Mouse (Mus musculus) limb, embryonic 10.5 days (tissue): ENCODE measurements around the gene Rcn1. TPM values are rescaled to one million over a fixed set of nuclear protein-coding genes. Genes with fewer than 3 reads are reported as not detected.

ENCODE experiments used
- DNase-seq: peaks from one replicate; pipeline ENCODE4 v3.0.0-alpha.2; 2017; ENCODE audit warnings: low spot score
- H3K27ac ChIP-seq: fragments of 300-500 bp; sonication (generic); 2 replicates; pipeline ENCODE4 v1.5.1; 2016; ENCODE audit warnings: mild to moderate bottlenecking
- H3K27me3 ChIP-seq: fragments of 300-500 bp; sonication (generic); 2 replicates; pipeline ENCODE4 v1.6.1; 2016; ENCODE audit warnings: low read depth, mild to moderate bottlenecking; ENCODE audit not compliant: poor library complexity, severe bottlenecking
- H3K36me3 ChIP-seq: fragments of 300-500 bp; sonication (generic); 2 replicates; pipeline ENCODE4 v1.6.1; 2016; ENCODE audit warnings: mild to moderate bottlenecking, moderate library complexity
- H3K4me1 ChIP-seq: fragments of 300-500 bp; sonication (generic); 2 replicates; pipeline ENCODE4 v1.6.1; 2016
- H3K4me3 ChIP-seq: fragments of 300-500 bp; sonication (generic); 2 replicates; pipeline ENCODE4 v1.5.1; 2016; ENCODE audit warnings: mild to moderate bottlenecking, moderate library complexity
- H3K9me3 ChIP-seq: fragments of 300-500 bp; sonication (generic); replicated peaks from 2 replicates; pipeline ENCODE4 v1.6.1; 2016; ENCODE audit warnings: mild to moderate bottlenecking
- WGBS: fragments of 180-500 bp; shearing (Covaris S2); methylation state at CpG from one replicate; pipeline ENCODE4 v1.1.7; 2016; 5-methylcytosine and 5-hydroxymethylcytosine counted together
- polyA plus RNA-seq: library from polyadenylated mRNA; unstranded; fragments of >200 nt; fragmentation: Nextera tagmentation; extraction: Ambion mirVana; gene quantifications from 2 replicates; pipeline ENCODE4 v1.2.1, GENCODE M21; 2016

Gene Rcn1
- polyA plus RNA-seq, 1 experiment from 2014 or later, result 116 TPM

DNA sequence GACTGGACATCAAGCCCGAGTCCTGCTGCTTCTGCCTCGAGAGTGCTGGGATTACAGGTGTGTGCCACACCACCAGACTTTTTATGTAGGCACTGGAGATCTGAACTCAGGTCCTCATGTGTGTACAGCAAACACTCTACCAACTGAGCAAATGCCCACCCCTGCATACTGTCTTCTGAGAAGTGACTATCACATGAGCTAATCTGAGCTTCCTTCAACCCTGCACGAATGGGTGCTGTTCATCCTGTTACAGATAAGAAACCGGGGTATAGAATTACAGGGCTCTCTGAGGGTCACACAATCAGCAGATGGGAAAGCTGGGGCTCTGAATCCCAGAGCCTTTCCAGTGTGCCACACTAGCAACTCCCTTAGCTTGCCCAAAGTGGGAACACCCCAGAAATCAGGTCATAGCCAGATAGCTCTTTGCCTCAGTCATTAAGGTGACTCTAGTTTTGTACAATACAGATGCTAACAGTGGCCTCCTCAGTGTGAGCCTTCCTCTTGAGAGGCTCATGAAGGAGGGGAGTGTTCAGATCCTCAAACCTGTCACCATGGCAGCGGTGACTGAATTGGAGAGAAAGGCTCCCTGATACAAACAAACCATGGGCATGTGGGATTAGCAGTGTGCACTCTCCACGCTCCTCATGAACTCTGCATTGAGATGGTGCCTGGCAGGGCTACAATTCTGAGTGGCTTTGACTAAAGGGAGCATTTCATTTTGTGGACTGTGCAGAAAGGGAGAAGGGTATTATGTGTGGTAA is 8.3 kb downstream of the Rcn1 start:
- H3K4me3 ChIP-seq, result no peak overlapping the region
- no peaks in the 10 kb centered on the region for H3K27me3 ChIP-seq
- DNase-seq, result no peak
- no peaks in the 10 kb centered on the region for H3K4me1 ChIP-seq
- no peaks in the 10 kb centered on the region for H3K9me3 ChIP-seq
- H3K27ac ChIP-seq, result no peak overlapping the region
- WGBS, result 86% methylated on average over 6 of the region's 6 CpGs
- H3K36me3 ChIP-seq, result peaks cover 98% of the 10 kb centered on the region

DNA sequence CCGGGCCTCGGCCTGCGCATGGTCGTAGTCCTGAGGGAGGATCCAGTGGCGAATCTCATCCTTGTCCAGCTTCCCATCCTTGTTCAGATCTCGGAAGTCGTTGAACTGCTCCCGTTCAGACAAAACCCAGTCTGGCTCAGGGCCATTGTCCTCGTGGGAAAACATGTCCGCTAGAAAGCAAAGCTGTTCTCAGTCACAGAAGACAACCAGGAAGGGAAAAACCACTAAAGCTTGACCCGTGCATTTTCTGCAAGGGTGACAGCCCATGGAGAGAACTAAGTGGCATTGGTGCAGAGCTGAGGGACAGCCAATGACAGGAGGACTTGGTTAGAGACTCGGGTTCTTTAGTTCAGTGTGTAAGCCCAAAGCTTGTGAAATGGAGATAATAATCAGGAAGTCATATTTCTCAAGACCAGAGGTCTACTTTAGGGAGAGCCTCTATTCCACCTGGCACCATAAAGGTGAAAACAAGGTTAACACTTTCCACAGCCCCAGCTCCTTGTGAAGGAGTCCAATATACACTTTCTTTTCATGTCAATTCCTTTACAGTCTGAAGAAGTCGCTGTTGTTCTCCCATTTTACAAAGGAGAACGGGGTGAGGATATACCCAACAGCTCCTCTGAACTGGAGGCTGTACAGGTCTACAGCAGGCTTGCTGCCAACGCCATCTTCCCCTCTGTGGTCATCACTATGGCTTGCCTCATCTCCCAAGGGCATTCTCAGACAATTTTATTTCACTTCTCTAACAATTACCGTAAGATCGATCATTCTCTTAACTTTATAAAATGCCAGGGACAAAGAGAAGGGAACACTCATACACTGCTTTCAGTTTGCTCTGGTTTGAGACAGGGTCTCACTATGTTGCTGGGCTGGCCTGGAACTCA is 9.9 kb downstream of the Rcn1 start:
- H3K27ac ChIP-seq, result no peak overlapping the region
- H3K4me1 ChIP-seq, result no peaks in the 10 kb centered on the region
- no peaks in the 10 kb centered on the region for H3K9me3 ChIP-seq
- H3K4me3 ChIP-seq, result no peak overlapping the region
- 94% methylated on average over 17 of the region's 17 CpGs for WGBS
- H3K36me3 ChIP-seq, result peaks cover 99% of the 10 kb centered on the region
- no peak for DNase-seq
- H3K27me3 ChIP-seq, result no peaks in the 10 kb centered on the region

DNA sequence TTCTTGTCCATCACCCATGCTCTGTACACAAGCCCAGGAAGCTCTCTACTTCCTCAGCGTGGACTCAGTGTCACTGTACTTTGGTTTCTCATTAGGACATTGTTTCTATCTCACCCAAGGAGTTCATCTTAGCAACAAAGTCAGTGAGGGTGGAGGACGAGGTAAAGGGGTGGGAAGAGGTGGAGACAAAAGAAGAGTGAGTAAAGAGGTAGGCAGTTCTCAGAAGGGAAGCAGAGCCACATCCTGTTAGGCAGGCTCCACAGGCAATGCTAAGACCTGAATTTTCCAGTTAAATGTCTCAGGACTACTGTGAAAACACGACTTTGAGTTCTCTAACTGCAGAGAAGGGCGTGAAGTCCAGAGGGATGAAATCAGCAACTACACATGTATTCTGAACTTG is 12.7 kb downstream of the Rcn1 start:
- 89% methylated on average over 4 of the region's 4 CpGs for WGBS
- Histone ChIP-seq H3K27me3 (no peaks in the 10 kb centered on the region), H3K27ac (no peak overlapping the region), H3K4me1 (no peaks in the 10 kb centered on the region), H3K36me3 (peaks cover 72% of the 10 kb centered on the region), H3K9me3 (no peaks in the 10 kb centered on the region), H3K4me3 (no peak overlapping the region)
- no peak for DNase-seq

DNA sequence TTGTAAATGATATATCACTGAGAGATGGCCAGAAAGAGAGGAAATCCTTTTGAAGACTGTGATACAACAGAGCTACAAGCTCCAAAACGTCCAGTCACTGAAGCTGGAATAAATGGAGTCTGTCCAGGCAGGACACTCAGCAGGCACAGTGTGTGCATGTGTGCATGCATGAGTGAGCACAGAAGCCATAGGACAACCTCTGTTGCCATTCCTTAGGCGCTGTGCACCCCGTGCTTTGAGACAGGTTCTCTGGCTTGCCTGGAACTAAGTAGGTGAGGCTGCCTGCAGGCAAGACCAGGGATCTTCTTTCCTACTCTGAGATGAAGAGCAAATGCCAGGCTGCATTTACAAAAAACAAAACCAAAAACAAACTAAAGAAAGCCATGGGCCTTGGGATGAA is 14.1 kb downstream of the Rcn1 start:
- Histone ChIP-seq H3K36me3 (peaks cover 58% of the 10 kb centered on the region), H3K4me3 (no peak overlapping the region), H3K9me3 (no peaks in the 10 kb centered on the region), H3K27me3 (no peaks in the 10 kb centered on the region), H3K27ac (no peak overlapping the region), H3K4me1 (no peaks in the 10 kb centered on the region)
- DNase-seq, result no peak
- WGBS, result 88% methylated on average over 3 of the region's 3 CpGs

DNA sequence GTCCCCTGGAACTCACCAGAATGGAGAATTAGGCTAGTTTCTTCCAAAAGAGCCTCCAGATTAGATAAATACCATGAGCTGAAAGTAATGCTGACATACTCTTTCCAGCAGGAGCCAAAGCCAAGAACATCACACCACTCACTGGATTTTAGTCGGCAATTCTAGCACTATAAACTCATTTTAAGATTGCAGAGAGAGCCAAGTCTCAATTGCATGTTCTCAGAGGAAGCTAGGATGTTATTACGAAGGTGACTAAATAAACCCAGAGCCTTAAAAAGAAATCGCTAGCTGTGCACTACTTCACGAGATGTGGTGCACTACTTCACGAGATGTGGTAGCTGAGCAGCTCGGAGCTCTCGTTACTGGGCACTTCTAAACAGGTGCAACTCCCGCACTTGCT is 16.1 kb downstream of the Rcn1 start:
- Histone ChIP-seq H3K36me3 (peaks cover 39% of the 10 kb centered on the region), H3K27ac (no peak overlapping the region), H3K4me3 (no peak overlapping the region), H3K27me3 (no peaks in the 10 kb centered on the region), H3K4me1 (no peaks in the 10 kb centered on the region), H3K9me3 (no peaks in the 10 kb centered on the region)
- WGBS, result 89% methylated on average over 8 of the region's 8 CpGs
- DNase-seq, result no peak

DNA sequence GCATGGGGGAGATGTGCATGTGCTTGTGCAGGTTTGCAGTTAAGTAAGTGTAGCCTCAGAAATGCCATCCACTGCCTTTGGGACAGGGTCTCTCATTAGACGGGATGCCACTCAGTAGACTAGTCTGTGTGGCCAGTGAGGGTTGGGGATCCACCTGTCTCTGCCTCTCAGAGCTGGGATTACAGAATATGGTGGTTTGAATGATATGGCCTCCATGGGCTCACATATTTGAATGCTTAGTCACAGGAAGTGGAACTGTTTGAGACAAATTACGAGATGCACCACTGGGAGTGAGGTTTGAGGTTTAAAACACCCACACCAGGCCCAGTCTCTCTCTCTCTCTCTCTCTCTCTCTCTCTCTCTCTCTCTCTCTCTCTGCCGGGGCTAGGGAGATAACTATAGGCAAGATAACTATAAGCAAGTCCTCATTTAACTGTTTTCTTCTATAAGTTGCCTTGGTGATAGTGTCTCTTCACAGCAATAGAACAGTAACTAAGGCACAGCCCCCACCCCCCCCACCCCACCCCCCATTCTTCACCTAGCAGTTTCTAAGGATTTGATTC is 18.3 kb downstream of the Rcn1 start:
- 87% methylated on average over 3 of the region's 3 CpGs for WGBS
- Histone ChIP-seq H3K9me3 (no peaks in the 10 kb centered on the region), H3K27ac (no peak overlapping the region), H3K4me1 (no peaks in the 10 kb centered on the region), H3K27me3 (no peaks in the 10 kb centered on the region), H3K4me3 (no peak overlapping the region), H3K36me3 (peaks cover 16% of the 10 kb centered on the region)
- no peak for DNase-seq

DNA sequence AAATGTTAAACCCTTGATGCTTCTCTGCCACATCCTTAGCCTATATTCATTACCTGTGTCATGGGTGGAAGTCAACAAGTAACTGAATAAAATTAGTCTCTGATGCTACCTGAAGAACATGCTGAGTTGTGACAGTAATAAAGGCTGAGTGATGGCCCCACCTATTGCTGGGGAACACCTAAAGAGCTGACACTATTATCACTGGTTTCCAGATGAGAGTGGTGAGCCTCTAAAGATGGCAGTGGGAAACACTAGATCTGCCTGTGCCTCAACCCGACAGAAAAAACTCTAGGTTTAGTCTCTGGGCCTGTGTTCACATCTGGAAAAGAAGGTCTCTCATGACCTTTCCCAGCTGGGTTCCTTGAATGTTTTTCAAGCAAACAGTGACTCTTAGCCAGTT is 19.4 kb downstream of the Rcn1 start:
- Histone ChIP-seq H3K27me3 (no peaks in the 10 kb centered on the region), H3K9me3 (no peaks in the 10 kb centered on the region)
- no peak for DNase-seq

DNA sequence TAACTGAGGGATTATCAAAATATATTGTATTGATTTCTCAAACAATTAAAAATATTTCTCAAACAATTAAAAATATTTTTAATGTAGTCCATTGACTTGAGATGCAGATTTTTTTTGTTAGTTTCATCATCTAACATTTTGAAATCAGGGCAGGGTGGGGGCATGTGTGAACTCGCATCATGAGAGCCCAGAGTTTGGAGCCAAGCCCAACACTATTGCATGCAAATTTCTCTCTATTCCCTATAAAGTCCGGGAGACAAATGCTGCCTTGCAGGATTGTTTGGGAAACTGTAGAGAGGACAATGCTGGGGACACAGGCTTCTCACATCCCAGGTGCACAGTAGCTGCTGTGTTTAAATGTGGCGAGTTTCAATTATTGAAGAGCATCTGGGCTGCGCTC is 23.4 kb downstream of the Rcn1 start:
- Histone ChIP-seq H3K27me3 (peaks cover 2% of the 10 kb centered on the region; the same call in 1 of the 2 replicates), H3K4me1 (peaks cover 2% of the 10 kb centered on the region; the same call in 1 of the 2 replicates), H3K27ac (no peak overlapping the region), H3K4me3 (no peak overlapping the region), H3K9me3 (no peaks in the 10 kb centered on the region), H3K36me3 (no peaks in the 10 kb centered on the region)
- 85% methylated on average over 4 of the region's 4 CpGs for WGBS
- DNase-seq, result no peak

More for the DNA sequence above, 19.4 kb downstream of the Rcn1 start:
- Histone ChIP-seq H3K36me3 (peaks cover 5% of the 10 kb centered on the region), H3K27ac (no peak overlapping the region), H3K4me3 (no peak overlapping the region), H3K4me1 (no peaks in the 10 kb centered on the region)
- 82% methylated on average over 1 of the region's 1 CpGs for WGBS

DNA sequence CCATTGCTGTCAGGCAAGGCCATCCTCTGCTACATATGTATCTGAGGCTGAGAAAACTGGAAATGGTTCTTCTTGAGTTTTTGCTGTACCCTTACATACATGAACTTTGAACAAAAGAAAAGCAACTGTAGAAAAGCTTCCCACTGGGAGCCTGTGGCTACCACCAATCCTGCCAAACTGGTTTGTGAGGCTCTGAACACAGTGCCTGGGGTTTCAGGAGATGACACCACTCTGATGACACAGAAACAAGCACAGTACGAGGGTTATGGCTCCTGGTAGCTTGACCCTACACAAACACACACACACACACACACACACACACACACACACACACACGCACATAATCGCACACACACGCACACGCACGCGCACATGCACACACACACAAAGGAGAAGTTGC is 23.9 kb downstream of the Rcn1 start:
- H3K4me1 ChIP-seq, result peaks cover 7% of the 10 kb centered on the region; the same call in 1 of the 2 replicates
- peaks cover 7% of the 10 kb centered on the region; the same call in 1 of the 2 replicates for H3K27me3 ChIP-seq
- no peak for DNase-seq
- no peak overlapping the region for H3K27ac ChIP-seq
- H3K9me3 ChIP-seq, result no peaks in the 10 kb centered on the region
- WGBS, result 89% methylated on average over 7 of the region's 7 CpGs
- no peaks in the 10 kb centered on the region for H3K36me3 ChIP-seq
- H3K4me3 ChIP-seq, result no peak overlapping the region

DNA sequence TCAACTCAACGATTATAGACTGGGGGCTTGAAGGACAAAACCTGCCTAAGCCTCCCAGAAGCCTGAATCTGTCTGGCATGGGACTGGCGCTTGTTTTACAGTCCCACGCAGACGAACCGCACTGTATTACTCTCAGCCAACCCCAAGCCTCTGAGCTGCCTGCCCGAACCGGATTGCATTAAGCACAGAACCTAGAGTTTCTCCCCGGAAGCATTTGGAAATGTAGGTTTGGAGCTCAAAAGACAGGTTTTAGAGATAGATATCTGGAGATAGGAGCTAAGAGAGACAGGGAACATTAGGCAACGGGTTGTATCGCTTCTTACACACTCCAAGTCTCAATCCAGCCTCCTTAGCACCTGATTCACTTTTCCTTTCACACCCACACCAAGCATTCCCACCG is 25.5 kb downstream of the Rcn1 start:
- WGBS, result 93% methylated on average over 11 of the region's 11 CpGs
- no peak for DNase-seq

DNA sequence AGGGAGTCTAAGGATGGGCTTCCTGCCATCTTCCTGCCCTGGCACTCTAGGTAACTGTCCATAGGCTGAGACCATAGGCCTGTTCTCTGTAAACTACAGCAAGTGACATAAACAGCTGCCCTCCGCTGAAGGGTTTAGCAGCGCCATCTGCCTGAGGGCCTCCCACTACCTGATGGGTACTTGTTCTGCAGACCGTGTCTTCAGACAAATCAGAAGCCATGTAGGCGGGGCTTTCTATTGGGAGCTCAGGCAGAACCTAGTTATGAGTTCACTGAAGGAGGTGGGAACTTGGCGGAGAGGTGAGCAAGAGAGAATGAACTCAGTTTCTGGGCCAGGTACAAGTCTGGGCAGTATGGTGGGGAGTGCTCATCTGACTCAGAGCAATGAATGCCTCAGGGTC is 26.4 kb downstream of the Rcn1 start:
- Histone ChIP-seq H3K4me3 (no peak overlapping the region), H3K27ac (no peak overlapping the region), H3K36me3 (no peaks in the 10 kb centered on the region), H3K4me1 (peaks cover 9% of the 10 kb centered on the region; the same call in 1 of the 2 replicates), H3K9me3 (no peaks in the 10 kb centered on the region), H3K27me3 (peaks cover 12% of the 10 kb centered on the region; the same call in 1 of the 2 replicates)
- 85% methylated on average over 5 of the region's 5 CpGs for WGBS
- no peak for DNase-seq

More for the DNA sequence above, 25.5 kb downstream of the Rcn1 start:
- Histone ChIP-seq H3K27me3 (peaks cover 12% of the 10 kb centered on the region; the same call in 1 of the 2 replicates), H3K4me3 (no peak overlapping the region), H3K4me1 (peaks cover 9% of the 10 kb centered on the region; the same call in 1 of the 2 replicates), H3K27ac (no peak overlapping the region), H3K36me3 (no peaks in the 10 kb centered on the region), H3K9me3 (no peaks in the 10 kb centered on the region)

DNA sequence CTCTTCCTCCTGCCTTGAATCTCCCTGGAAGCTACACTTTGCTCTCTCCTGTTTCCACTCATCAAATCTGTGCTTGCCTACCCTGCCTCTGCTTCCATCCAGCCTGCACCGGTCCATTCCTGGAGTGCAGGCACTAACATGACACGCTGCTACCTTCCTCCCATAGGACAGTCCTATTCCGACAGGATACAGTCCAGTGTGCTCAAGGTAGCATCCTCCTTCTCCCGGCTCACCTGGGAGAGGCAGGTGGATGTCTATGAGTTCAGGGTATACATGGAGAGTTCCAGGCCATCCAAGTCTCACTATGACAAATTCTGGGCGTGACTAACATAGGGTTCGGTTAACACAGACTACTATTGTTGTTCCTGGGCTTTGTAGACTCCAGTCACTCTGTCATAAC is 27.0 kb downstream of the Rcn1 start:
- WGBS, result 91% methylated on average over 6 of the region's 6 CpGs
- Histone ChIP-seq H3K4me3 (no peak overlapping the region), H3K9me3 (no peaks in the 10 kb centered on the region), H3K27ac (no peak overlapping the region), H3K27me3 (peaks cover 12% of the 10 kb centered on the region; the same call in 1 of the 2 replicates), H3K4me1 (peaks cover 9% of the 10 kb centered on the region; the same call in 1 of the 2 replicates), H3K36me3 (no peaks in the 10 kb centered on the region)
- no peak for DNase-seq

DNA sequence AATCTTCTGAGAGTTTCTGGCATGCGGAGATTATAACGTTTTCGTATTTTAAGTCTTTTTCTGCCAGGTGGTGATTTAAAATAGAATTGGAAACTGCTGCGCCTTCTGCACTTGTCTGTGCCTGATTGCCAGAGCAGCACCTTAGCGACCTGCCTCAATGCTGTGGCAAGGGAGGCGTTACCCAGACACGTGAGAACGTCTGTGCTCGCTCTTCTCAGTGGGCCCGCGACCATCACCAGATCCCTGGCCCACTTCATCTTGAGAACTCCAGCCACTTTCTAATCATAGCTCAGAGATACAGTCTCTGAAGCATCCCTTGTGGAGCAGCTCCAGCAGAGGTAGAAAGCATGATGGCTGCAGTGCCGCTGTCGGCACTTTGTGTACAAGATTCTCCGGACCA is 28.4 kb downstream of the Rcn1 start:
- WGBS, result 30% methylated on average over 14 of the region's 14 CpGs
- no peak for DNase-seq
- H3K36me3 ChIP-seq, result no peaks in the 10 kb centered on the region
- H3K27ac ChIP-seq, result no peak overlapping the region
- peaks cover 9% of the 10 kb centered on the region; the same call in 1 of the 2 replicates for H3K4me1 ChIP-seq
- peak overlapping the region; percentile 37 for H3K4me3 ChIP-seq
- no peaks in the 10 kb centered on the region for H3K9me3 ChIP-seq
- H3K27me3 ChIP-seq, result peaks cover 12% of the 10 kb centered on the region; the same call in 1 of the 2 replicates
